Mouse (Mus musculus): ENCODE data around the gene Vmn1r5.

DNA sequence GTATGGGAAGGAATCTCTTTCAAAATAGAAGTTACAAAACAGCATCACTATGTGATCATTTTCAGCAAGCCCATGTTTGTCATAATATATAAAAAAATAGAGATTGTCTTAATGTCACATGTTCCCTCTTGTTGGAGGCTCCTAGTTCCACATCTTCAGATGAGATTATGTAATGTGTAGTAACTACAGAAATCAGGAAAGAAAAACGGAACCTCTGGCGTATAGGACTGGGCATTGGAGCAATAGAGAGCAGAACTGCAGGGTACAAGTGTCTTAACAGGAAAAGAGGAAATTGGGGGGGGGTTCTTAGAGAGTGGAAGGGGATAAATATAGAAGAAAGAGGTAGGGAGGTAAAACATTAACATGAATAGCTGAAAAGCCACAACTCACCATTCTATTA is 64.6 kb downstream of the Vmn1r5 start:
- TF ChIP-seq CTCF (IDR thresholded peaks at IDR 0.05; ENCODE audit: low read depth): no peak
- no peak for TF ChIP-seq EP300 (IDR thresholded peaks at IDR 0.05; ENCODE audit: low read depth)

Measured in heart, postnatal 0 days (tissue).